Mouse (Mus musculus): Measurements from ENCODE around the gene Mfsd6.

GRCm38 (mm10) chr1:52748260-52748659, 21.0 kb upstream of the Mfsd6 start:
- TF ChIP-seq POLR2A (IDR thresholded peaks at IDR 0.05; ENCODE audit: borderline replicate concordance, extremely low read depth, low read depth, low read length) (no peak), CTCF (IDR thresholded peaks at IDR 0.05; ENCODE audit: insufficient read depth, low read length) (no peak)

Measured in lung, adult 2 months (tissue).